Mouse (Mus musculus): ENCODE measurements at regions not wholly inside any gene's neighbourhood (a gene's known extent, or its start where the extent isn't known, plus 50 kb on each side); places are given as distances from the start of the nearest gene placed in this dataset.

DNA sequence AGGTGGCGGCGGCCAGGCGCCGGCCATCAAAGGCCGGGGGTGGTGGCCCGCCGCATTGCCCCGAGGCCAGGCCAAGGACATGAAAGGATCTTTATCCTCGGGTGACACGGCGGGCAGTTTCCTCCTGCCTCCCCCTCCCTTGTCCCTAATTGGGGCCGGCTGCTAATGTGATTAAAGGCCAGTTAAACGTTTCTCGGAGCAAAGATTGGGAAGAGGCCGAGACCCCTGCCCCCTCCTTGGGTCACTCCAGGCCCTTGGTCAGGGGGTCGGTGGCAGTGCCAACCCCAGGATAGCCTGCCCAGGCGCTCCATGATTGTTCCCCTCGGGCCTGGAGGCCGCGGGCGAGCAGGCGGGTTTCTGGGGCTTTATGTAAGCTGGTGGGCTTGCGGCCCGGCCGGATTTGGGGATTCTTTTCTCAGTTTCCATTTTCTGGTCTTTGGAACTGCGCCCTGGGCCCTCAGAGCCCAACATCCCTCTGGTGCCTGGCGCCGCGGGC is 90.7 kb upstream of the Dio3 start:
- peaks cover 38% of the 10 kb centered on the region for H3K4me1 ChIP-seq (replicated peaks; ENCODE audit: control insufficient read depth, insufficient read depth, low read length)
- no peak for ATAC-seq
- WGBS: under 1% methylated on average over 27 of the region's 29 CpGs
- H3K9ac ChIP-seq (replicated peaks; ENCODE audit: low read depth, low read length): peak overlapping the region; percentile 38
- H3K4me2 ChIP-seq (ENCODE audit: low read length): peak overlapping the region; percentile 47
- peak overlapping the region; percentile 29 for H3K4me3 ChIP-seq (replicated peaks; ENCODE audit: low read length)
- H3K27ac ChIP-seq (ENCODE audit: low read length): peak overlapping the region; percentile 69
- peaks cover 45% of the 10 kb centered on the region for H3K27me3 ChIP-seq (replicated peaks; ENCODE audit: control insufficient read depth, insufficient read depth, low read length)
- H3K9me3 ChIP-seq (ENCODE audit: control insufficient read depth, low read length): no peaks in the 10 kb centered on the region
- no peaks in the 10 kb centered on the region for H3K36me3 ChIP-seq (ENCODE audit: control insufficient read depth, insufficient read depth)

DNA sequence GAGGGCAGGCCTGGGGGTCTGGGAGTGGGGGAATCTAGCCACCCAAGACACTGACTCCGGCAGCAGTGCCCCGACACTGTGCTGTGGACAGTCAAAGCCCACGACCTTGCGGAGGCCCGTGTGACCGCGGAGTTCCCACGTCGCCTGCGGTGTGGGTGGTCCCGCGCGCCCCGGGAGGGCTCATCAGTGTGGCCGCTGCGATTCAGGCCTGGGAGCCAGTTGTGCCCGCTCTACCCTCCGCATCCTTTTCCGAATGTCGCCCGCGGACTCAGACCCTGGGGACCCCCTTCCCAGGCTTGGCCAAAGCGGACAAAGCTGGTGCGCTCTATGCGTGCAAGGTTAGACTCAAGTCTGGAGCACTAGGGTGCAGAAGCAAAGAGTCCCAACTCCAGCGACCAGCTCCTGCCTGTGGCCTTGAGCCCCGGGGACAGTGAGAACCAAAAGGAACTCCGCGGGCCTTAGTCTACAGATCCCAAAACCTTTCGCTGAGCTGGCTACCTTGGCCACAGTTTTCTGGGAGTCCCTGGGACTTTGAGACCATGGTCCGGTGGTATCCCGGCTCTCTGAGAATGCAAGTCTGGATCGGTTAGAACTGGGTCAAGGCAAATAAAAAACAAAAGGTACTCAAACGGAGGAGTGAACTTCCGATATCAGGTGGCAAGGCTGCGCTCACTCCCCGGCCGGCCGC is 90.1 kb upstream of the Dio3 start:
- 3% methylated on average over 39 of the region's 39 CpGs for WGBS
- Histone ChIP-seq H3K36me3 (ENCODE audit: control insufficient read depth, insufficient read depth) (no peaks in the 10 kb centered on the region), H3K4me2 (ENCODE audit: low read length) (peak overlapping the region; percentile 47), H3K4me1 (replicated peaks; ENCODE audit: control insufficient read depth, insufficient read depth, low read length) (peaks cover 32% of the 10 kb centered on the region), H3K27ac (ENCODE audit: low read length) (peak overlapping the region; percentile 69), H3K9ac (replicated peaks; ENCODE audit: low read depth, low read length) (peak overlapping the region; percentile 38), H3K9me3 (ENCODE audit: control insufficient read depth, low read length) (no peaks in the 10 kb centered on the region), H3K4me3 (replicated peaks; ENCODE audit: low read length) (peak overlapping the region; percentile 29), H3K27me3 (replicated peaks; ENCODE audit: control insufficient read depth, insufficient read depth, low read length) (peaks cover 45% of the 10 kb centered on the region)
- no peak for ATAC-seq

DNA sequence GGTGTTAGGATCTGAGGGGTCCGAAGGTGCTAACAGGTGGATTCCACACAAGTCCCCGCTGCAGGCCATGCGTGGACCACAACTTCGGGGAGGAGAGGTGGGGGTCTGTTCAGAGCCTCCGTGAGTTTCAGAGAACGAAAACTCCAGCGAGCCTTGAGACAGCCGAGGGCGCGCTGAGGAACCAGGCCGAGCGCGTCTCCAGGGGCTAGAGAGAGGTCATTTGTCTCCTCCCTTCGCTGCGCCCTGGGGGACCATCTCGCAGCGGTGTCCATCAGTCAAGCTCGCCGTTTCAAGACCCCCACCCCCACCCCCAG is 89.6 kb upstream of the Dio3 start:
- Histone ChIP-seq H3K36me3 (ENCODE audit: control insufficient read depth, insufficient read depth) (no peaks in the 10 kb centered on the region), H3K9ac (replicated peaks; ENCODE audit: low read depth, low read length) (peak overlapping the region; percentile 38; the same call in 1 of the 2 replicates), H3K4me1 (replicated peaks; ENCODE audit: control insufficient read depth, insufficient read depth, low read length) (peaks cover 27% of the 10 kb centered on the region), H3K4me2 (ENCODE audit: low read length) (peak overlapping the region; percentile 47), H3K27ac (ENCODE audit: low read length) (peak overlapping the region; percentile 69; the same call in 1 of the 2 replicates), H3K27me3 (replicated peaks; ENCODE audit: control insufficient read depth, insufficient read depth, low read length) (peaks cover 45% of the 10 kb centered on the region), H3K4me3 (replicated peaks; ENCODE audit: low read length) (peak overlapping the region; percentile 29), H3K9me3 (ENCODE audit: control insufficient read depth, low read length) (no peaks in the 10 kb centered on the region)
- no peak for ATAC-seq
- WGBS: under 1% methylated on average over 18 of the region's 19 CpGs

DNA sequence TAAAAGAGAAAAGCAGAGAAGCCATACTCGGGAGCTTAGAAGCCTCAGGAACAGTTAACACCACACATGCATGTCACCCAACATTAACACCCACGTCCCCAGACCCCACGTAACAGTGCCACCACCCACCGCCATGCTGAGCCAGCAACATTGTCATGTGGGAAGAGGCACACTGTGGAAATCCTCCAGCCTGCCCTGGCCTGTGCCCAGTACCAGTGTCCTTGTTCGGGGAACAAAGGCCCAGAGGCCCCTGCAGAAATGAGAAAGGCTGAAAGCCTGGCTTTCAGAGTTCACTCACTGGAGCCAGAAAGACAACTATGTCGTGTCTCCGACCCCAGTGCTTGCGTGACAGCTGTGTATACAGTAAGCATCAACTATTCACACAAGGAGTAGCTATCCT is 86.7 kb upstream of the Dio3 start:
- H3K4me2 ChIP-seq (ENCODE audit: low read length): no peak overlapping the region
- no peaks in the 10 kb centered on the region for H3K36me3 ChIP-seq (ENCODE audit: control insufficient read depth, insufficient read depth)
- no peak for ATAC-seq
- no peak overlapping the region for H3K4me3 ChIP-seq (replicated peaks; ENCODE audit: low read length)
- no peak overlapping the region for H3K9ac ChIP-seq (replicated peaks; ENCODE audit: low read depth, low read length)
- no peak overlapping the region for H3K27ac ChIP-seq (ENCODE audit: low read length)
- peaks cover 23% of the 10 kb centered on the region for H3K4me1 ChIP-seq (replicated peaks; ENCODE audit: control insufficient read depth, insufficient read depth, low read length)
- no peaks in the 10 kb centered on the region for H3K9me3 ChIP-seq (ENCODE audit: control insufficient read depth, low read length)
- WGBS: 51% methylated on average over 8 of the region's 8 CpGs
- peaks cover 34% of the 10 kb centered on the region for H3K27me3 ChIP-seq (replicated peaks; ENCODE audit: control insufficient read depth, insufficient read depth, low read length)

DNA sequence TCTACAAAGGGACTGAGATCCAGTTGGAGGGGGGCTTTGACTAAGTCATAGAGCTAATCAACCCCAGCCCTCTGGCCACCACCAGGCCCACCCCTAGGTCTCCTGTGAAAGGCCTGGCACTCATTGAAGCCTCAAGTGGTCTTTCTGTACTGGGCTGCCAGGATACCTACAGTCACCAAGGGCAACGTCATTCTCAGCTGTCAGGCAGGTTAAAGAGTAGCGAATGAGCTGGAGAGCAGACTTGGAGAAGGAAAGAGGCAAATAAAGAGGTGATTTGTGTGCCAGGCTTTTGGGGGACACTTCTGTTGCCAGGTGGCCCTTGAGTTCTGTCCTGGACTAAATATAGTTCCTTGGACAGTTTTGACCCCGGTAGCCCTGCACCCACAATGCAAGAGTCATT is 81.5 kb upstream of the Dio3 start:
- Histone ChIP-seq H3K36me3 (ENCODE audit: control insufficient read depth, insufficient read depth) (no peaks in the 10 kb centered on the region), H3K9me3 (ENCODE audit: control insufficient read depth, low read length) (no peaks in the 10 kb centered on the region), H3K27me3 (replicated peaks; ENCODE audit: control insufficient read depth, insufficient read depth, low read length) (no peaks in the 10 kb centered on the region), H3K27ac (ENCODE audit: low read length) (no peak overlapping the region), H3K4me2 (ENCODE audit: low read length) (no peak overlapping the region), H3K4me1 (replicated peaks; ENCODE audit: control insufficient read depth, insufficient read depth, low read length) (no peaks in the 10 kb centered on the region), H3K4me3 (replicated peaks; ENCODE audit: low read length) (no peak overlapping the region), H3K9ac (replicated peaks; ENCODE audit: low read depth, low read length) (no peak overlapping the region)
- ATAC-seq: no peak
- WGBS: 76% methylated on average over 3 of the region's 3 CpGs

DNA sequence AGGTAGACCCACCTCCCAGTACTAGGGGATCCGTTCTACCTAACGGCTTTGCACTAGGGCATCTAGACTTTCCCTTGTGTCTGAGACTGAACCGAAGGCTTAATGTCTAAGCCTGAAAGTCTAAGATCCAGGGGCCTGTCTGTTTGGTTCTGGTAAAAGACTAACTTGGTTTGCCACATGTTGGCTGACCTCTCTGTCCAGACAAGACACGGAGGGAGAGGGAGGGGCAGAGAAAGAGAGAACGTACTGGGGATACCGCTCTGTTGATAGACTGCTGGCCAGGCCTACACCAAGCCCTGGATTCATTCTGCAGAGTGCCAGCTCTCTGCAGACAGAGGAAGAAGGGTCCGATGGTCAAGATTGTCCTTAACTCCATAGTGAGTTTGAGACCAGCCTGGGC is 78.4 kb upstream of the Dio3 start:
- H3K9ac ChIP-seq (replicated peaks; ENCODE audit: low read depth, low read length): no peak overlapping the region
- no peak overlapping the region for H3K27ac ChIP-seq (ENCODE audit: low read length)
- H3K9me3 ChIP-seq (ENCODE audit: control insufficient read depth, low read length): no peaks in the 10 kb centered on the region
- H3K4me3 ChIP-seq (replicated peaks; ENCODE audit: low read length): no peak overlapping the region
- WGBS: 91% methylated on average over 7 of the region's 7 CpGs
- H3K4me1 ChIP-seq (replicated peaks; ENCODE audit: control insufficient read depth, insufficient read depth, low read length): no peaks in the 10 kb centered on the region
- H3K36me3 ChIP-seq (ENCODE audit: control insufficient read depth, insufficient read depth): no peaks in the 10 kb centered on the region
- H3K4me2 ChIP-seq (ENCODE audit: low read length): no peak overlapping the region
- no peak for ATAC-seq
- H3K27me3 ChIP-seq (replicated peaks; ENCODE audit: control insufficient read depth, insufficient read depth, low read length): no peaks in the 10 kb centered on the region

DNA sequence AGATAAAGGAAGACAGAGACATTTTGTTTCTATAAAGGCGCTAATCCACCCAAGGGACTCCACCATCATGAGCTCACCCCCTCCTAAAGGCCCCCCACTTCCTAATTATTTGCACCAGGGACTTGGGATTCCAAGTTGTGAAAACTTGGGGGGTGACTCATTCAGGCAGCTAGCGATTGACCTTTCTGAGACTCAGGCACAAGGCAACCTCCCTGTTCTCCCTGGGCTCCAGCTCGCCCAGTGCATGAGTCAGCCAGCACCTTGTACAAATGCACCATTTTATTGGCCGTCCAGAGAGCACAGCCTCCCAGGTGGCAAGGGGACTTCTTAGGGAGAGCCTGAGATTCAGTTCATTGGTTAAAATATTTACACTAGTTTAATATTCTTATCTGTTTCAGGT is 78.0 kb upstream of the Dio3 start:
- H3K27ac ChIP-seq (ENCODE audit: low read length): no peak overlapping the region
- no peak overlapping the region for H3K4me3 ChIP-seq (replicated peaks; ENCODE audit: low read length)
- no peaks in the 10 kb centered on the region for H3K4me1 ChIP-seq (replicated peaks; ENCODE audit: control insufficient read depth, insufficient read depth, low read length)
- no peaks in the 10 kb centered on the region for H3K9me3 ChIP-seq (ENCODE audit: control insufficient read depth, low read length)
- H3K4me2 ChIP-seq (ENCODE audit: low read length): no peak overlapping the region
- H3K9ac ChIP-seq (replicated peaks; ENCODE audit: low read depth, low read length): no peak overlapping the region
- H3K27me3 ChIP-seq (replicated peaks; ENCODE audit: control insufficient read depth, insufficient read depth, low read length): no peaks in the 10 kb centered on the region
- H3K36me3 ChIP-seq (ENCODE audit: control insufficient read depth, insufficient read depth): no peaks in the 10 kb centered on the region
- WGBS: 84% methylated on average over 4 of the region's 4 CpGs
- no peak for ATAC-seq

DNA sequence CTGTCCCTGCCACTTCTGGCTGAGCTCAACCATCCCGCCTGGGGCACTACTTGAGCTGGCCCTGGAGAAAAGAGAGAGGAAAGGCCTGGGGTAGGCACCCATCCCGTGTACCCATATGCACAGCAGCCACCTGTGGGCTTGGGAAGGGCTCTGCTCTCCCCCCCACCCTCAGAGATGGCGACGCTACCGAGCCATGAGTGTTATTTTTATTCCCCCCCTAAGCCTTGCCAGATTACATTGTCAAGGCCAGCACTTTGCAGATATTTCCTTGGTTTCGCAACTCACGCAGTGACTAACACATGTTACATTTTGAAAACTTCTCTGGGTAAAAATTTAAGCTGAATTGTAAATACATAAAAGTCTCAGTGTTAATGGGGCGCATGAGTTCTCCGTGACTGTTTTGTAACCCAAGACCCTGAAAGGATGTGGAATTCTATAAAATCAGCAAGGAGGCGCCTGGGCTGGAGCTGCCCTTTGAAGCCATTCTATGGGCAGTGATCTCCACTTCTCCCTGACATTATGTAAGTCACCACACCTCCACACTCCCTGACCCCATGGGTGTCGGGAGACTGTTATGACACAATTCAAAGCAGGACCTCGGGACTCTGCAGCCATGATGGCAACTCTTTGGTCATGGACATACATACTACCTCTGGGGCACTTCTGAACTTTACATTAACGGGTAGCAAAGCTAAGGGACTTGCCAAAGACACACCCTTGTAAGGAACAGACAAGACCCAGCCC is 75.4 kb upstream of the Dio3 start:
- no peak overlapping the region for H3K4me2 ChIP-seq (ENCODE audit: low read length)
- ATAC-seq: no peak
- H3K4me1 ChIP-seq (replicated peaks; ENCODE audit: control insufficient read depth, insufficient read depth, low read length): no peaks in the 10 kb centered on the region
- no peak overlapping the region for H3K9ac ChIP-seq (replicated peaks; ENCODE audit: low read depth, low read length)
- H3K9me3 ChIP-seq (ENCODE audit: control insufficient read depth, low read length): no peaks in the 10 kb centered on the region
- H3K4me3 ChIP-seq (replicated peaks; ENCODE audit: low read length): no peak overlapping the region
- no peaks in the 10 kb centered on the region for H3K36me3 ChIP-seq (ENCODE audit: control insufficient read depth, insufficient read depth)
- 80% methylated on average over 13 of the region's 13 CpGs for WGBS
- no peaks in the 10 kb centered on the region for H3K27me3 ChIP-seq (replicated peaks; ENCODE audit: control insufficient read depth, insufficient read depth, low read length)
- no peak overlapping the region for H3K27ac ChIP-seq (ENCODE audit: low read length)

DNA sequence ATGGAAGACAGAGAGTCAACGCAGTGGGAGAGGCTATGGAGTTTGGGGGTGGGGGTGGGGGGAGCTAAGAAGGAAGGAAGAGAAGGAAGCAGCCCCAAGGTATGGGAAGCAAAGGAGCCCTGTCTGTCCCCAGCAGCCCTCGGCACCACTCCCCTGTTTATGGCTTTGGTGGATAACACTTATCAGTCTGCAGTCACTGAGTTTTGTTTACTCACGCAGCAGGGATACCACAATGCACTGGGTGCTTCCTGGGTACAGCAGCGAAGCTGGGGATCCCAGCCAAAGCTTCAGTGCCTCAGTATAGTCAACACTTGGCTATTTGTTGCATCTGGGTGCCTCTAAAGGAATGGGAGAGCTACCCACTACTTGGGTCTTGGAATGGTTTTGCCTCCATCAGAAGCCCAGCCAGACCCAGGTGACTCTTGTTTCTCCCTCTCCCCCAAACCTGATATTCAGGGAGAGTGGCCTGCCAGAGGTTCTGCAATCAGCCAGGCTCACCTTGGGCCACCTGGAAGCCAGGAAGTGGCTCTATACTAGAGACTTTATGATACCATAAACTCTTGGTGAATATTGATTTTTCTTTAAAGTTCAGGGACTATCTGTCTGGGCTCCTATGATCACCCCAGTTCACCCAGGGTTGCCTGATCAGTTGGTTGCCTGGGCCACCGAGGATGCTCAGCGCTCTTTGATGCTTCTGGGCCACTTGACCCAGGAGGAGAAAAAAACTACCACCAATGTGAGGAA is 74.5 kb upstream of the Dio3 start:
- Histone ChIP-seq H3K27ac (ENCODE audit: low read length) (no peak overlapping the region), H3K4me2 (ENCODE audit: low read length) (no peak overlapping the region), H3K4me1 (replicated peaks; ENCODE audit: control insufficient read depth, insufficient read depth, low read length) (no peaks in the 10 kb centered on the region), H3K27me3 (replicated peaks; ENCODE audit: control insufficient read depth, insufficient read depth, low read length) (no peaks in the 10 kb centered on the region), H3K4me3 (replicated peaks; ENCODE audit: low read length) (no peak overlapping the region), H3K36me3 (ENCODE audit: control insufficient read depth, insufficient read depth) (no peaks in the 10 kb centered on the region), H3K9me3 (ENCODE audit: control insufficient read depth, low read length) (no peaks in the 10 kb centered on the region), H3K9ac (replicated peaks; ENCODE audit: low read depth, low read length) (no peak overlapping the region)
- 82% methylated on average over 6 of the region's 6 CpGs for WGBS
- no peak for ATAC-seq
